Mouse (Mus musculus) kidney, adult 11 months (tissue): ENCODE data around the gene Cdk14.
A peak's percentile ranks its signal among the peaks of the same experiment; 100 is the strongest.

ENCODE experiments used
- DNase-seq: peaks from one replicate; pipeline ENCODE4 v3.0.0; 2022

Gene Cdk14

GRCm38 (mm10) chr5:5044326-5044725, 375.8 kb downstream of the Cdk14 start:
- DNase-seq, result no peak

GRCm38 (mm10) chr5:5042735-5043134, 377.4 kb downstream of the Cdk14 start:
- DNase-seq, result no peak

- no peak for DNase-seq
Measured at GRCm38 (mm10) chr5:5041480-5041879, 378.6 kb downstream of the Cdk14 start.

GRCm38 (mm10) chr5:5039700-5040284, 380.3 kb downstream of the Cdk14 start:
- DNase-seq, result no peak

GRCm38 (mm10) chr5:5033445-5033844, 386.7 kb downstream of the Cdk14 start:
- no peak for DNase-seq

GRCm38 (mm10) chr5:5032847-5033246, 387.3 kb downstream of the Cdk14 start:
- no peak for DNase-seq

- no peak for DNase-seq
Measured at GRCm38 (mm10) chr5:5032446-5032845, 387.7 kb downstream of the Cdk14 start.

- no peak for DNase-seq
Measured at GRCm38 (mm10) chr5:5030431-5030830, 389.7 kb downstream of the Cdk14 start.

GRCm38 (mm10) chr5:5018959-5019358, 401.2 kb downstream of the Cdk14 start:
- DNase-seq, result no peak

- DNase-seq, result no peak
Measured at GRCm38 (mm10) chr5:5018242-5018641, 401.9 kb downstream of the Cdk14 start.

GRCm38 (mm10) chr5:5013783-5014182, 406.3 kb downstream of the Cdk14 start:
- no peak for DNase-seq

GRCm38 (mm10) chr5:5012521-5013346, 407.4 kb downstream of the Cdk14 start:
- no peak for DNase-seq

GRCm38 (mm10) chr5:5008153-5008745, 411.9 kb downstream of the Cdk14 start:
- DNase-seq, result no peak

GRCm38 (mm10) chr5:5007489-5008152, 412.5 kb downstream of the Cdk14 start:
- DNase-seq, result no peak

GRCm38 (mm10) chr5:5005633-5006032, 414.5 kb downstream of the Cdk14 start:
- no peak for DNase-seq

GRCm38 (mm10) chr5:5004740-5005139, 415.4 kb downstream of the Cdk14 start:
- no peak for DNase-seq

GRCm38 (mm10) chr5:4993192-4993601, 426.9 kb downstream of the Cdk14 start:
- no peak for DNase-seq

- DNase-seq, result no peak
Measured at GRCm38 (mm10) chr5:4991023-4991422, 429.1 kb downstream of the Cdk14 start.

GRCm38 (mm10) chr5:4990237-4990636, 429.9 kb downstream of the Cdk14 start:
- no peak for DNase-seq

GRCm38 (mm10) chr5:4986181-4986580, 433.9 kb downstream of the Cdk14 start:
- no peak for DNase-seq

GRCm38 (mm10) chr5:4979551-4979950, 440.6 kb downstream of the Cdk14 start:
- no peak for DNase-seq

GRCm38 (mm10) chr5:4973408-4973807, 446.7 kb downstream of the Cdk14 start:
- no peak for DNase-seq

GRCm38 (mm10) chr5:4962063-4962610, 458.0 kb downstream of the Cdk14 start:
- peak; percentile 9 for DNase-seq
